Mouse (Mus musculus): ENCODE data around the gene Plet1. TPM values are rescaled to one million over a fixed set of nuclear protein-coding genes. Genes with fewer than 3 reads are reported as not detected.

Plet1 gene
- polyA plus RNA-seq, 1 experiment = 2.5 TPM

- Histone ChIP-seq H3K36me3 (ENCODE audit: control insufficient read depth, insufficient read depth, low read length) (no peaks in the 10 kb centered on the region), H3K27me3 (ENCODE audit: control insufficient read depth, insufficient read depth, low read length) (no peaks in the 10 kb centered on the region), H3K4me1 (ENCODE audit: control insufficient read depth, insufficient read depth, insufficient read length, low read length) (no peaks in the 10 kb centered on the region; the same call in 1 of the 2 replicates), H3K27ac (ENCODE audit: insufficient read depth, low read depth, low read length) (no peak overlapping the region), H3K4me3 (ENCODE audit: low read depth, low read length) (peak overlapping the region; percentile 63)
- no peak for TF ChIP-seq POLR2A (IDR thresholded peaks at IDR 0.05; ENCODE audit: low read depth, low read length)
- no peak for TF ChIP-seq CTCF (IDR thresholded peaks at IDR 0.05; ENCODE audit: extremely low read depth, insufficient read length, insufficient replicate concordance, low read depth, low read length)
- 35% methylated on average over 15 of the region's 15 CpGs for WGBS
These were observed 6.2 kb downstream of the Plet1 start for GRCm38 (mm10) chr9:50500467-50500973.

- 20% methylated on average over 14 of the region's 14 CpGs for WGBS
- Histone ChIP-seq H3K4me3 (ENCODE audit: low read depth, low read length) (peak overlapping the region; percentile 63), H3K4me1 (ENCODE audit: control insufficient read depth, insufficient read depth, insufficient read length, low read length) (no peaks in the 10 kb centered on the region; the same call in 1 of the 2 replicates), H3K27me3 (ENCODE audit: control insufficient read depth, insufficient read depth, low read length) (no peaks in the 10 kb centered on the region), H3K36me3 (ENCODE audit: control insufficient read depth, insufficient read depth, low read length) (no peaks in the 10 kb centered on the region), H3K27ac (ENCODE audit: insufficient read depth, low read depth, low read length) (peak overlapping the region; percentile 66)
- TF ChIP-seq CTCF (IDR thresholded peaks at IDR 0.05; ENCODE audit: extremely low read depth, insufficient read length, insufficient replicate concordance, low read depth, low read length) = no peak
- no peak for TF ChIP-seq POLR2A (IDR thresholded peaks at IDR 0.05; ENCODE audit: low read depth, low read length)
These were observed 6.7 kb downstream of the Plet1 start for GRCm38 (mm10) chr9:50500974-50501501.

GRCm38 (mm10) chr9:50502949-50503348 lies 8.6 kb downstream of the Plet1 start:
- 87% methylated on average over 3 of the region's 3 CpGs for WGBS
- Histone ChIP-seq H3K4me1 (ENCODE audit: control insufficient read depth, insufficient read depth, insufficient read length, low read length) (no peaks in the 10 kb centered on the region; the same call in 1 of the 2 replicates), H3K36me3 (ENCODE audit: control insufficient read depth, insufficient read depth, low read length) (no peaks in the 10 kb centered on the region), H3K4me3 (ENCODE audit: low read depth, low read length) (no peak overlapping the region), H3K27me3 (ENCODE audit: control insufficient read depth, insufficient read depth, low read length) (no peaks in the 10 kb centered on the region), H3K27ac (ENCODE audit: insufficient read depth, low read depth, low read length) (no peak overlapping the region)
- no peak for TF ChIP-seq POLR2A (IDR thresholded peaks at IDR 0.05; ENCODE audit: low read depth, low read length)
- no peak for TF ChIP-seq CTCF (IDR thresholded peaks at IDR 0.05; ENCODE audit: extremely low read depth, insufficient read length, insufficient replicate concordance, low read depth, low read length)

GRCm38 (mm10) chr9:50505405-50505804 lies 11.1 kb downstream of the Plet1 start:
- no peaks in the 10 kb centered on the region for H3K4me1 ChIP-seq (ENCODE audit: control insufficient read depth, insufficient read depth, insufficient read length, low read length)
- no peak overlapping the region for H3K4me3 ChIP-seq (ENCODE audit: low read depth, low read length)
- no peak overlapping the region for H3K27ac ChIP-seq (ENCODE audit: insufficient read depth, low read depth, low read length)
- H3K36me3 ChIP-seq (ENCODE audit: control insufficient read depth, insufficient read depth, low read length) = no peaks in the 10 kb centered on the region
- TF ChIP-seq POLR2A (IDR thresholded peaks at IDR 0.05; ENCODE audit: low read depth, low read length) (no peak), CTCF (IDR thresholded peaks at IDR 0.05; ENCODE audit: extremely low read depth, insufficient read length, insufficient replicate concordance, low read depth, low read length) (no peak)
- 44% methylated on average over 6 of the region's 6 CpGs for WGBS
- no peaks in the 10 kb centered on the region for H3K27me3 ChIP-seq (ENCODE audit: control insufficient read depth, insufficient read depth, low read length)

- no peak for TF ChIP-seq CTCF (IDR thresholded peaks at IDR 0.05; ENCODE audit: extremely low read depth, insufficient read length, insufficient replicate concordance, low read depth, low read length)
- no peak for TF ChIP-seq POLR2A (IDR thresholded peaks at IDR 0.05; ENCODE audit: low read depth, low read length)
- no peaks in the 10 kb centered on the region for H3K4me1 ChIP-seq (ENCODE audit: control insufficient read depth, insufficient read depth, insufficient read length, low read length)
- no peak overlapping the region for H3K4me3 ChIP-seq (ENCODE audit: low read depth, low read length)
- no peaks in the 10 kb centered on the region for H3K27me3 ChIP-seq (ENCODE audit: control insufficient read depth, insufficient read depth, low read length)
- H3K27ac ChIP-seq (ENCODE audit: insufficient read depth, low read depth, low read length) = no peak overlapping the region
- H3K36me3 ChIP-seq (ENCODE audit: control insufficient read depth, insufficient read depth, low read length) = no peaks in the 10 kb centered on the region
- 21% methylated on average over 7 of the region's 7 CpGs for WGBS
These were observed 13.2 kb downstream of the Plet1 start for GRCm38 (mm10) chr9:50507570-50507969.

GRCm38 (mm10) chr9:50515462-50515861 lies 21.1 kb downstream of the Plet1 start:
- Histone ChIP-seq H3K4me1 (ENCODE audit: control insufficient read depth, insufficient read depth, insufficient read length, low read length) (peaks cover 8% of the 10 kb centered on the region; the same call in 1 of the 2 replicates), H3K36me3 (ENCODE audit: control insufficient read depth, insufficient read depth, low read length) (no peaks in the 10 kb centered on the region), H3K27ac (ENCODE audit: insufficient read depth, low read depth, low read length) (peak overlapping the region; percentile 56; the same call in 1 of the 2 replicates), H3K27me3 (ENCODE audit: control insufficient read depth, insufficient read depth, low read length) (no peaks in the 10 kb centered on the region), H3K4me3 (ENCODE audit: low read depth, low read length) (no peak overlapping the region)
- WGBS = 42% methylated on average over 5 of the region's 5 CpGs
- TF ChIP-seq POLR2A (IDR thresholded peaks at IDR 0.05; ENCODE audit: low read depth, low read length) = no peak

- WGBS = 38% methylated on average over 2 of the region's 2 CpGs
- Histone ChIP-seq H3K27me3 (ENCODE audit: control insufficient read depth, insufficient read depth, low read length) (no peaks in the 10 kb centered on the region), H3K4me3 (ENCODE audit: low read depth, low read length) (no peak overlapping the region)
These were observed 24.5 kb downstream of the Plet1 start for GRCm38 (mm10) chr9:50518781-50519180.

More at GRCm38 (mm10) chr9:50518781-50519180, 24.5 kb downstream of the Plet1 start:
- peaks cover 8% of the 10 kb centered on the region; the same call in 1 of the 2 replicates for H3K4me1 ChIP-seq (ENCODE audit: control insufficient read depth, insufficient read depth, insufficient read length, low read length)
- no peak overlapping the region for H3K27ac ChIP-seq (ENCODE audit: insufficient read depth, low read depth, low read length)
- TF ChIP-seq CTCF (IDR thresholded peaks at IDR 0.05; ENCODE audit: extremely low read depth, insufficient read length, insufficient replicate concordance, low read depth, low read length) (peak; percentile 73; the same call in 1 of the 2 replicates), POLR2A (IDR thresholded peaks at IDR 0.05; ENCODE audit: low read depth, low read length) (no peak)
- peaks cover 7% of the 10 kb centered on the region for H3K36me3 ChIP-seq (ENCODE audit: control insufficient read depth, insufficient read depth, low read length)

All from small intestine, adult 2 months (tissue).